ENCODE assay signal across 18 mouse cellular contexts in genomic region chr8:118602074-118602473, GRCm38 (mm10).
DNase-seq lines count a peak whose midpoint lies in the region; ATAC-seq lines count a peak whose summit lies in the region.
"Had no signal": no experiment of that assay in that cellular context is flagged by ENCODE, and none has a peak within 500 bp of the region (broad histone marks: within the 10 kb centered on the region; RNA-seq: fewer than 3 reads in every experiment).

No protein-coding gene starts in this region.

- no peaks in the 10 kb centered on the region for H3K36me3 ChIP-seq in embryonic facial prominence, embryonic 14.5 days (ENCODE audit: control insufficient read depth, insufficient read depth, low read length)
- H3K36me3 ChIP-seq in embryonic facial prominence, embryonic 10.5 days (replicated peaks) = no peaks in the 10 kb centered on the region
- no peaks in the 10 kb centered on the region for H3K36me3 ChIP-seq in hindbrain, embryonic 15.5 days
- no peaks in the 10 kb centered on the region for H3K36me3 ChIP-seq in hindbrain, embryonic 11.5 days (ENCODE audit: control insufficient read depth, insufficient read depth, low read length)
- H3K36me3 ChIP-seq: embryonic facial prominence, embryonic 15.5 days; heart, embryonic 10.5 days had no signal

- ATAC-seq in embryonic facial prominence, embryonic 14.5 days (ENCODE audit: low read depth) = no peak
- ATAC-seq in hindbrain, embryonic 15.5 days (ENCODE audit: low FRiP score, low read depth) = 0 out of 2 replicates have a peak, but pooled peaks have one; percentile 30
- no peak for ATAC-seq in hindbrain, embryonic 11.5 days (ENCODE audit: low FRiP score)

- no peaks in the 10 kb centered on the region for H3K9me3 ChIP-seq in embryonic facial prominence, embryonic 14.5 days (ENCODE audit: control insufficient read depth, low read length)
- H3K9me3 ChIP-seq in embryonic facial prominence, embryonic 10.5 days = no peaks in the 10 kb centered on the region
- no peaks in the 10 kb centered on the region for H3K9me3 ChIP-seq in hindbrain, embryonic 15.5 days
- H3K9me3 ChIP-seq in hindbrain, embryonic 11.5 days (ENCODE audit: control insufficient read depth, low read length) = no peaks in the 10 kb centered on the region
- H3K9me3 ChIP-seq: embryonic facial prominence, embryonic 15.5 days; heart, embryonic 10.5 days had no signal

- DNase-seq in embryonic facial prominence, embryonic 14.5 days (ENCODE audit: low spot score) = peak; percentile 17
- DNase-seq in embryonic facial prominence, embryonic 10.5 days (ENCODE audit: low spot score) = no peak
- no peak for DNase-seq in hindbrain, embryonic 11.5 days (ENCODE audit: low spot score)
- DNase-seq in kidney, postnatal 14 days = peak; percentile 4
- DNase-seq in kidney, postnatal 36 days = no peak
- DNase-seq in thymus, postnatal 14 days = peak; percentile 7
- DNase-seq in thymus, adult 18-20 months = no peak
- DNase-seq: adrenal gland, postnatal 10 days; cerebellum, adult 18-20 months; heart, postnatal 10 days; liver; lung, adult 18-20 months; retina, postnatal 1 day; right cerebral cortex, postnatal 4 days had no signal

- H3K4me2 ChIP-seq in embryonic facial prominence, embryonic 14.5 days (ENCODE audit: low read depth, low read length) = no peak overlapping the region
- no peak overlapping the region for H3K4me2 ChIP-seq in hindbrain, embryonic 15.5 days
- no peak overlapping the region for H3K4me2 ChIP-seq in hindbrain, embryonic 11.5 days (replicated peaks; ENCODE audit: low read depth, low read length)
- H3K4me2 ChIP-seq: embryonic facial prominence, embryonic 15.5 days had no signal

- WGBS in embryonic facial prominence, embryonic 14.5 days = 54% methylated on average over 8 of the region's 8 CpGs
- WGBS in embryonic facial prominence, embryonic 10.5 days = 78% methylated on average over 8 of the region's 8 CpGs
- 50% methylated on average over 8 of the region's 8 CpGs for WGBS in hindbrain, embryonic 15.5 days
- 82% methylated on average over 8 of the region's 8 CpGs for WGBS in hindbrain, embryonic 11.5 days

- no peak overlapping the region for H3K4me3 ChIP-seq in embryonic facial prominence, embryonic 14.5 days (ENCODE audit: low read depth, low read length)
- no peak overlapping the region for H3K4me3 ChIP-seq in embryonic facial prominence, embryonic 10.5 days
- no peak overlapping the region for H3K4me3 ChIP-seq in hindbrain, embryonic 15.5 days
- no peak overlapping the region for H3K4me3 ChIP-seq in hindbrain, embryonic 11.5 days (ENCODE audit: low read depth, low read length)
- H3K4me3 ChIP-seq: embryonic facial prominence, embryonic 15.5 days; heart, embryonic 10.5 days had no signal

- no peak overlapping the region for H3K9ac ChIP-seq in embryonic facial prominence, embryonic 14.5 days (ENCODE audit: low read depth, low read length)
- no peak overlapping the region for H3K9ac ChIP-seq in hindbrain, embryonic 15.5 days
- no peak overlapping the region for H3K9ac ChIP-seq in hindbrain, embryonic 11.5 days (ENCODE audit: low read depth, low read length)
- H3K9ac ChIP-seq: embryonic facial prominence, embryonic 15.5 days had no signal

- no peaks in the 10 kb centered on the region for H3K4me1 ChIP-seq in embryonic facial prominence, embryonic 14.5 days (ENCODE audit: control insufficient read depth, insufficient read depth, low read length)
- H3K4me1 ChIP-seq in embryonic facial prominence, embryonic 10.5 days = peaks cover 8% of the 10 kb centered on the region; the same call in 1 of the 2 replicates
- peaks cover 18% of the 10 kb centered on the region for H3K4me1 ChIP-seq in hindbrain, embryonic 15.5 days (replicated peaks)
- H3K4me1 ChIP-seq in hindbrain, embryonic 11.5 days (replicated peaks; ENCODE audit: control insufficient read depth, insufficient read depth, low read length) = no peaks in the 10 kb centered on the region
- H3K4me1 ChIP-seq: embryonic facial prominence, embryonic 15.5 days; heart, embryonic 10.5 days had no signal

- H3K27me3 ChIP-seq in embryonic facial prominence, embryonic 14.5 days (replicated peaks; ENCODE audit: control insufficient read depth, insufficient read depth, low read length) = no peaks in the 10 kb centered on the region
- no peaks in the 10 kb centered on the region for H3K27me3 ChIP-seq in embryonic facial prominence, embryonic 10.5 days (replicated peaks; ENCODE audit: low read depth, poor library complexity, severe bottlenecking)
- H3K27me3 ChIP-seq in hindbrain, embryonic 15.5 days = no peaks in the 10 kb centered on the region
- H3K27me3 ChIP-seq in hindbrain, embryonic 11.5 days (ENCODE audit: control insufficient read depth, insufficient read depth, low read length) = no peaks in the 10 kb centered on the region
- H3K27me3 ChIP-seq: CH12.LX; embryonic facial prominence, embryonic 15.5 days had no signal

- no peak overlapping the region for H3K27ac ChIP-seq in embryonic facial prominence, embryonic 14.5 days (replicated peaks; ENCODE audit: low read depth, low read length)
- no peak overlapping the region for H3K27ac ChIP-seq in embryonic facial prominence, embryonic 10.5 days (replicated peaks)
- H3K27ac ChIP-seq in hindbrain, embryonic 15.5 days (replicated peaks) = no peak overlapping the region
- no peak overlapping the region for H3K27ac ChIP-seq in hindbrain, embryonic 11.5 days (ENCODE audit: low read depth, low read length)
- H3K27ac ChIP-seq: embryonic facial prominence, embryonic 15.5 days; heart, embryonic 10.5 days had no signal

Comparison
In these comparisons a context has a peak if more than half of its experiments do, and no peak if none do; other contexts are left out.
1. DNase-seq: peak in embryonic facial prominence, embryonic 14.5 days (single experiment), kidney, postnatal 14 days (single experiment) and thymus, postnatal 14 days (single experiment); none in embryonic facial prominence, embryonic 10.5 days (single experiment), hindbrain, embryonic 11.5 days (single experiment), kidney, postnatal 36 days (0 of 2) and thymus, adult 18-20 months (0 of 2).